Mouse (Mus musculus): ENCODE measurements around the gene Gpr39.

- no peak for TF ChIP-seq POLR2A (IDR thresholded peaks at IDR 0.05; ENCODE audit: insufficient read depth, low read depth, low read length)
- no peak for TF ChIP-seq CTCF (IDR thresholded peaks at IDR 0.05; ENCODE audit: insufficient read depth, low read depth, low read length)
Measured at GRCm38 (mm10) chr1:125660151-125660550, 16.6 kb upstream of the Gpr39 start.

All from olfactory bulb, adult 2 months (tissue).